Mouse (Mus musculus) cortical plate, adult 2 months (tissue): ENCODE measurements around the gene Glp2r.

ENCODE experiments used
- CTCF ChIP-seq: fragments of 200-500 bp; IDR thresholded peaks from 2 replicates; pipeline ENCODE4 v1.5.1; 2011; ENCODE audit warnings: mild to moderate bottlenecking, control low read depth, low read length; ENCODE audit not compliant: insufficient read depth; ENCODE audit errors: extremely low read depth
- POLR2A ChIP-seq: fragments of 200-500 bp; IDR thresholded peaks from 2 replicates; pipeline ENCODE4 v1.6.1; 2011; ENCODE audit warnings: mild to moderate bottlenecking, low read length, control low read depth; ENCODE audit not compliant: insufficient read depth; ENCODE audit errors: extremely low read depth

- no peak for TF ChIP-seq CTCF
- TF ChIP-seq POLR2A: no peak
Measured at GRCm38 (mm10) chr11:67797931-67798330, 27.0 kb upstream of the Glp2r start, which contains the start of gene Dhrs7c.
